ENCODE assay signal across 9 mouse cellular contexts in genomic region chr6:8209866-8210186, GRCm38 (mm10). TPM values are rescaled to one million over a fixed set of nuclear protein-coding genes. Genes with fewer than 3 reads are reported as not detected.
A peak's percentile ranks its signal among the peaks of the same experiment; 100 is the strongest.
DNase-seq lines count a peak whose midpoint lies in the region; ATAC-seq and TF ChIP-seq lines count a peak whose summit lies in the region.
"Had no signal": no experiment of that assay in that cellular context is flagged by ENCODE, and none has a peak within 500 bp of the region (broad histone marks: within the 10 kb centered on the region; RNA-seq: fewer than 3 reads in every experiment).

No protein-coding gene starts in this region.

- peak overlapping the region; percentile 69 for H3K9ac ChIP-seq in kidney, postnatal 0 days (ENCODE audit: low read depth, low read length)
- peak overlapping the region; percentile 95 for H3K9ac ChIP-seq in heart, embryonic 14.5 days (ENCODE audit: low read length)
- peak overlapping the region; percentile 83 for H3K9ac ChIP-seq in liver, embryonic 14.5 days (replicated peaks)

- TF ChIP-seq CTCF in kidney, postnatal 0 days (IDR thresholded peaks at IDR 0.05; ENCODE audit: low read depth), result no peak
- TF ChIP-seq CTCF in bone marrow, adult 2 months (IDR thresholded peaks at IDR 0.05; ENCODE audit: control insufficient read depth, insufficient read depth, low read length), result no peak
- TF ChIP-seq CTCF in liver, embryonic 14.5 days (IDR thresholded peaks at IDR 0.05; ENCODE audit: low read depth), result no peak

- H3K4me2 ChIP-seq in kidney, postnatal 0 days (ENCODE audit: low read length), result peak overlapping the region; percentile 56
- H3K4me2 ChIP-seq in heart, embryonic 14.5 days (ENCODE audit: low read length), result peak overlapping the region; percentile 73
- peak overlapping the region; percentile 82 for H3K4me2 ChIP-seq in liver, embryonic 14.5 days (ENCODE audit: low read depth)

- H3K9me3 ChIP-seq in kidney, postnatal 0 days (replicated peaks; ENCODE audit: low read length), result no peaks in the 10 kb centered on the region
- H3K9me3 ChIP-seq in heart, embryonic 14.5 days (ENCODE audit: control insufficient read depth, low read length), result no peaks in the 10 kb centered on the region
- H3K9me3 ChIP-seq in liver, embryonic 14.5 days (ENCODE audit: control insufficient read depth, low read length), result no peaks in the 10 kb centered on the region

- no peak for TF ChIP-seq POLR2A in bone marrow, adult 2 months (IDR thresholded peaks at IDR 0.05; ENCODE audit: borderline replicate concordance, control insufficient read depth, low read depth, low read length)

- H3K4me3 ChIP-seq in kidney, postnatal 0 days (replicated peaks; ENCODE audit: low read depth, low read length), result peak overlapping the region; percentile 54
- H3K4me3 ChIP-seq in bone marrow, adult 2 months (replicated peaks; ENCODE audit: control insufficient read depth, low read depth, low read length), result peak overlapping the region; percentile 64
- H3K4me3 ChIP-seq in heart, embryonic 14.5 days (ENCODE audit: control insufficient read depth in 1 of 2, insufficient read depth in 1 of 2, low read depth in 1 of 2, low read length in 2 of 2), result peak overlapping the region; percentile 86 to 89
- H3K4me3 ChIP-seq in liver, embryonic 14.5 days (ENCODE audit: insufficient read depth in 1 of 2, low read depth in 2 of 2, low read length in 2 of 2), result peak overlapping the region; percentile 80 to 81

- H3K4me1 ChIP-seq in kidney, postnatal 0 days (replicated peaks; ENCODE audit: insufficient read depth, low read length), result no peaks in the 10 kb centered on the region
- no peaks in the 10 kb centered on the region; the same call in 1 of the 2 replicates for H3K4me1 ChIP-seq in bone marrow, adult 2 months (ENCODE audit: control insufficient read depth, insufficient read depth, low read length)
- H3K4me1 ChIP-seq in heart, embryonic 14.5 days (ENCODE audit: control insufficient read depth in 2 of 2, insufficient read depth in 2 of 2, low read length in 2 of 2), result peaks cover 0 to 7% of the 10 kb centered on the region in 2 experiments; a peak in 3 of 4 replicates
- peaks cover 8 to 10% of the 10 kb centered on the region in 2 experiments for H3K4me1 ChIP-seq in liver, embryonic 14.5 days (replicated peaks; ENCODE audit: control insufficient read depth in 2 of 2, insufficient read depth in 2 of 2, low read length in 1 of 2)

- no peak for DNase-seq in kidney, postnatal 0 days (ENCODE audit: low spot score)
- no peak for DNase-seq in kidney, postnatal 25 days
- peak in 1 of 3 experiments; percentile 4 for DNase-seq in liver, embryonic 14.5 days (ENCODE audit: low read depth in 3 of 3, low spot score in 3 of 3)
- DNase-seq in ovary, postnatal 10 days (ENCODE audit: low spot score), result no peak
- no peak for DNase-seq in adrenal gland, postnatal 25 days
- DNase-seq in layer of hippocampus, postnatal 14 days (ENCODE audit: low spot score in 2 of 2), result no peak

- no peak for TF ChIP-seq EP300 in liver, embryonic 14.5 days (IDR thresholded peaks at IDR 0.05; ENCODE audit: low read depth)

- peak overlapping the region; percentile 84 for H3K27ac ChIP-seq in kidney, postnatal 0 days
- H3K27ac ChIP-seq in bone marrow, adult 2 months (ENCODE audit: control insufficient read depth, insufficient read depth, low read depth, low read length, poor library complexity), result no peak overlapping the region
- peak overlapping the region; percentile 87 to 95 for H3K27ac ChIP-seq in heart, embryonic 14.5 days (replicated peaks in 1 of 2; ENCODE audit: control insufficient read depth in 1 of 2, insufficient read depth in 1 of 2, low read depth in 2 of 2, low read length in 2 of 2)
- peak overlapping the region; percentile 63 for H3K27ac ChIP-seq in liver, embryonic 14.5 days

- WGBS in kidney, postnatal 0 days, result 12% methylated on average over 10 of the region's 10 CpGs
- WGBS in bone marrow, adult 2 months, result 13% methylated on average over 10 of the region's 10 CpGs
- 10% methylated on average over 10 of the region's 10 CpGs for WGBS in heart, embryonic 14.5 days
- 7% methylated on average over 10 of the region's 10 CpGs for WGBS in liver, embryonic 14.5 days (ENCODE audit: insufficient replicate concordance)

- ATAC-seq in kidney, postnatal 0 days (replicated peaks; ENCODE audit: low FRiP score, low read depth), result no peak
- no peak for ATAC-seq in heart, embryonic 14.5 days (ENCODE audit: insufficient number of reproducible peaks, insufficient read depth, low FRiP score, low read depth)
- no peak for ATAC-seq in liver, embryonic 14.5 days (ENCODE audit: insufficient read depth)

- peaks cover 4% of the 10 kb centered on the region; the same call in 1 of the 2 replicates for H3K36me3 ChIP-seq in kidney, postnatal 0 days (ENCODE audit: insufficient read depth, low read length)
- H3K36me3 ChIP-seq in heart, embryonic 14.5 days (ENCODE audit: control insufficient read depth, insufficient read depth, low read length), result peaks cover 16% of the 10 kb centered on the region
- peaks cover 2% of the 10 kb centered on the region for H3K36me3 ChIP-seq in liver, embryonic 14.5 days (replicated peaks; ENCODE audit: control insufficient read depth, insufficient read depth, low read depth)

- H3K27me3 ChIP-seq in kidney, postnatal 0 days (ENCODE audit: insufficient read depth, low read length), result no peaks in the 10 kb centered on the region
- H3K27me3 ChIP-seq in heart, embryonic 14.5 days (ENCODE audit: control insufficient read depth, insufficient read depth, low read length), result no peaks in the 10 kb centered on the region
- no peaks in the 10 kb centered on the region for H3K27me3 ChIP-seq in liver, embryonic 14.5 days (ENCODE audit: control insufficient read depth, insufficient read depth, low read length)

RNA-seq across cellular contexts. Expression of gene Mios, which starts 0.8 kb away (rescaled TPM):
- polyA plus RNA-seq in kidney, postnatal 0 days (2015; fragmentation: Nextera tagmentation; extraction: Ambion mirVana), result 22.1 and 22.4 TPM in 2 replicates
- 6.1 and 8.8 TPM in 2 replicates for polyA plus RNA-seq in bone marrow, adult 2 months (2011; ENCODE audit: insufficient read depth, insufficient read length, low replicate concordance, missing spikeins)
- 16.9 and 17.3 TPM in 2 replicates for polyA plus RNA-seq in heart, embryonic 14.5 days (2014; fragmentation: Nextera tagmentation; extraction: Ambion mirVana)
- 3.6 and 5.1 TPM in 2 replicates for polyA plus RNA-seq in liver, embryonic 14.5 days (2012; rRNA removed)
- 12.8 and 13.4 TPM in 2 replicates for polyA plus RNA-seq in liver, embryonic 14.5 days (2014; fragmentation: Nextera tagmentation; extraction: Ambion mirVana)
- total RNA-seq in adrenal gland, postnatal 25 days (2021), result 19.2 and 19.7 TPM in 2 replicates
- 10 to 100 TPM; 23.1 to 26.7 TPM for total RNA-seq in layer of hippocampus, postnatal 14 days (2021)

RNA-seq across cellular contexts. Expression of gene Col28a1, which starts 17.4 kb away (rescaled TPM):
- 0.11 and 0.21 TPM in 2 replicates for polyA plus RNA-seq in kidney, postnatal 0 days (2015; fragmentation: Nextera tagmentation; extraction: Ambion mirVana)
- polyA plus RNA-seq in bone marrow, adult 2 months (2011; ENCODE audit: insufficient read depth, insufficient read length, low replicate concordance, missing spikeins), result not detected in 2 replicates
- polyA plus RNA-seq in heart, embryonic 14.5 days (2014; fragmentation: Nextera tagmentation; extraction: Ambion mirVana), result 0.04 and 0.15 TPM in 2 replicates
- 0.02 and 0.04 TPM in 2 replicates for polyA plus RNA-seq in liver, embryonic 14.5 days (2012; rRNA removed)
- 0.09 TPM in 1 of 2 replicates, not detected in the other for polyA plus RNA-seq in liver, embryonic 14.5 days (2014; fragmentation: Nextera tagmentation; extraction: Ambion mirVana)
- total RNA-seq in adrenal gland, postnatal 25 days (2021), result 1.6 and 1.9 TPM in 2 replicates
- under 1 TPM; 0.55 to 0.90 TPM for total RNA-seq in layer of hippocampus, postnatal 14 days (2021)
- total RNA-seq: neutrophil, adult 5-6 weeks had no signal

RNA-seq across cellular contexts. Expression of gene Rpa3, which starts 49.1 kb away (rescaled TPM):
- 166 and 182 TPM in 2 replicates for polyA plus RNA-seq in kidney, postnatal 0 days (2015; fragmentation: Nextera tagmentation; extraction: Ambion mirVana)
- polyA plus RNA-seq in bone marrow, adult 2 months (2011; ENCODE audit: insufficient read depth, insufficient read length, low replicate concordance, missing spikeins), result 53.3 and 67.6 TPM in 2 replicates
- 103 and 109 TPM in 2 replicates for polyA plus RNA-seq in heart, embryonic 14.5 days (2014; fragmentation: Nextera tagmentation; extraction: Ambion mirVana)
- 34.7 and 51.1 TPM in 2 replicates for polyA plus RNA-seq in liver, embryonic 14.5 days (2012; rRNA removed)
- polyA plus RNA-seq in liver, embryonic 14.5 days (2014; fragmentation: Nextera tagmentation; extraction: Ambion mirVana), result 136 and 143 TPM in 2 replicates
- 19.8 and 27.5 TPM in 2 replicates for total RNA-seq in adrenal gland, postnatal 25 days (2021)
- total RNA-seq in layer of hippocampus, postnatal 14 days (2021), result 10 to 100 TPM; 16.1 to 19.0 TPM

RNA-seq across cellular contexts. Expression of gene Umad1, which starts 49.3 kb away (rescaled TPM):
- 28.4 and 31.8 TPM in 2 replicates for polyA plus RNA-seq in kidney, postnatal 0 days (2015; fragmentation: Nextera tagmentation; extraction: Ambion mirVana)
- 5.1 and 8.5 TPM in 2 replicates for polyA plus RNA-seq in bone marrow, adult 2 months (2011; ENCODE audit: insufficient read depth, insufficient read length, low replicate concordance, missing spikeins)
- polyA plus RNA-seq in heart, embryonic 14.5 days (2014; fragmentation: Nextera tagmentation; extraction: Ambion mirVana), result 21.4 and 26.3 TPM in 2 replicates
- polyA plus RNA-seq in liver, embryonic 14.5 days (2012; rRNA removed), result 7.4 and 8.1 TPM in 2 replicates
- 14.7 and 15.3 TPM in 2 replicates for polyA plus RNA-seq in liver, embryonic 14.5 days (2014; fragmentation: Nextera tagmentation; extraction: Ambion mirVana)
- 15.7 and 19.1 TPM in 2 replicates for total RNA-seq in adrenal gland, postnatal 25 days (2021)
- total RNA-seq in layer of hippocampus, postnatal 14 days (2021), result 10 to 100 TPM; 26.9 to 27.6 TPM

RNA-seq across cellular contexts. Expression of gene Gm45062, which starts 49.4 kb away (rescaled TPM):
- polyA plus RNA-seq in kidney, postnatal 0 days (2015; fragmentation: Nextera tagmentation; extraction: Ambion mirVana), result 5.0 and 7.4 TPM in 2 replicates
- 3.3 and 4.1 TPM in 2 replicates for polyA plus RNA-seq in bone marrow, adult 2 months (2011; ENCODE audit: insufficient read depth, insufficient read length, low replicate concordance, missing spikeins)
- polyA plus RNA-seq in heart, embryonic 14.5 days (2014; fragmentation: Nextera tagmentation; extraction: Ambion mirVana), result 4.2 and 7.3 TPM in 2 replicates
- polyA plus RNA-seq in liver, embryonic 14.5 days (2012; rRNA removed), result 1.9 and 2.1 TPM in 2 replicates
- 0.86 and 1.0 TPM in 2 replicates for polyA plus RNA-seq in liver, embryonic 14.5 days (2014; fragmentation: Nextera tagmentation; extraction: Ambion mirVana)
- 4.8 TPM in 1 of 2 replicates, not detected in the other for total RNA-seq in adrenal gland, postnatal 25 days (2021)
- total RNA-seq in layer of hippocampus, postnatal 14 days (2021), result 1 to 10 TPM in 1 of 2 experiments, not detected in 1; 2.3 TPM
